Mouse (Mus musculus): Measurements from ENCODE around the gene Oxnad1. TPM values are rescaled to one million over a fixed set of nuclear protein-coding genes. Genes with fewer than 3 reads are reported as not detected.

The Oxnad1 gene
- 33.3 TPM for polyA plus RNA-seq (2017; shearing (Covaris generic))

GRCm38 (mm10) chr14:32084761-32085485 is at the start of gene Oxnad1:
Gene Oxnad1 (plus strand): TSS chr14:32085374.

GRCm38 (mm10) chr14:32085486-32086201 is 470 bp downstream of the Oxnad1 start, which contains the start of gene Dph3:
Gene Dph3 (minus strand): TSS chr14:32085729.

GRCm38 (mm10) chr14:32141723-32142122 is 56.5 kb downstream of the Oxnad1 start, which contains the start of gene Msmb:
Gene Msmb (plus strand): TSS chr14:32142023.

Other genes starting within 250 kb of the Oxnad1 start
- 0.06 TPM for gene Galnt15, start 56.4 kb upstream of the Oxnad1 start, polyA plus RNA-seq (2017; shearing (Covaris generic))
- 85.9 TPM for gene Dph3, start 355 bp downstream of the Oxnad1 start, polyA plus RNA-seq (2017; shearing (Covaris generic))
- not detected for gene Msmb, start 56.6 kb downstream of the Oxnad1 start, polyA plus RNA-seq (2017; shearing (Covaris generic))
- gene Ncoa4, start 74.5 kb downstream of the Oxnad1 start, polyA plus RNA-seq (2017; shearing (Covaris generic)), result 122 TPM
- gene Timm23, start 116.5 kb downstream of the Oxnad1 start, polyA plus RNA-seq (2017; shearing (Covaris generic)), result 127 TPM
- 48.6 TPM for gene Parg, start 116.6 kb downstream of the Oxnad1 start, polyA plus RNA-seq (2017; shearing (Covaris generic))
- 0.09 TPM for gene Ogdhl, start 236.6 kb downstream of the Oxnad1 start, polyA plus RNA-seq (2017; shearing (Covaris generic))